Mouse (Mus musculus): ENCODE measurements around the gene Antxr1. TPM values are rescaled to one million over a fixed set of nuclear protein-coding genes. Genes with fewer than 3 reads are reported as not detected.

The Antxr1 gene
- polyA plus RNA-seq, 1 experiment from 2014 or later: 13.2 TPM

DNA sequence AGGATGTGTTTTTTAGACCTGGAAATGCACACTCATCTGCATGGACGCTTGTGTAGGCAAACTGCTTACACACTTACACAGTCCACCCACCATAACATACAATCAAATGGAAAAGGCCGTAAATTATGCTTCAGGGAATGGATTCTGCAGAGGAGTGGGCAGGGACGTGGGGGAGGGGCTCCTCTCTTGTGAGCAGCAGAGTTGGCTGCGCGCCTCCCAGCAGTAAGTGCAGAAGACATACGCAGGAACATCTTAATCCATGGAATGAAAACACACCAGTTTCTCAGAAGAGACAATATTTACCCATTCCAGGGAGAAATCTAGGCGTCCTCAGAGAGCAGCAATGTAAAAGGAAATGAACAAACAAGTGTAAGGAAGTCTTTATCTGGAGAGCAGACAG is 65.2 kb downstream of the Antxr1 start:
- Histone ChIP-seq H3K4me2 (ENCODE audit: low read depth, severe bottlenecking) (no peak overlapping the region), H3K9me3 (ENCODE audit: control insufficient read depth, low read length) (no peaks in the 10 kb centered on the region), H3K27me3 (ENCODE audit: control insufficient read depth, insufficient read depth, low read length) (no peaks in the 10 kb centered on the region), H3K9ac (ENCODE audit: low read length) (no peak overlapping the region), H3K4me3 (ENCODE audit: low read depth, low read length) (no peak overlapping the region), H3K27ac (replicated peaks; ENCODE audit: low read depth, low read length) (no peak overlapping the region), H3K4me1 (ENCODE audit: control insufficient read depth, insufficient read depth, low read length) (peaks cover 20% of the 10 kb centered on the region), H3K36me3 (ENCODE audit: control insufficient read depth, insufficient read depth, low read length) (peaks cover 5% of the 10 kb centered on the region; the same call in 1 of the 2 replicates)
- ATAC-seq (ENCODE audit: insufficient number of reproducible peaks, low FRiP score, low TSS enrichment, low read depth) (no peak), DNase-seq (ENCODE audit: low spot score) (peak; percentile 67)
- WGBS: 34% methylated on average over 7 of the region's 7 CpGs

DNA sequence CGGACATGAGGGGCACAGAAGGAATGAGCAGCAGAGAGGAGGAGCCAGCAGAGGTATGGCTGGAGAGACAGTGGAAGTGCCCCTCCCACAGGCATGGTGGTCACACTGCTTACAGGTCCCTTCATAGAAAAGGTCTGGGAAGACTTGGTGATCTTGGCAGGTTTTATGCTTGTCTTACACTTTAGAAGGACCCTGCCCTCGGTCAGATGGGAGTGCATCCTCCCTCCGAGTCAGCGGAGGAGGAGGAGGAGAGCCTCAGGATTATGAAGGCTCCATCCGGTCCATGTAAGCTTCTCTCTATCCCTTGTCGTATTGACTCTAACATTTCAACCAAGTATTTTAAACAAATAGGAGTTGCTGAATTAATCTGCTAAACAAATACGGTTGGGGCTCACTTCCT is 65.7 kb downstream of the Antxr1 start:
- 69% methylated on average over 7 of the region's 7 CpGs for WGBS
- DNase-seq (ENCODE audit: low spot score): no peak
- H3K27me3 ChIP-seq (ENCODE audit: control insufficient read depth, insufficient read depth, low read length): no peaks in the 10 kb centered on the region
- no peaks in the 10 kb centered on the region for H3K9me3 ChIP-seq (ENCODE audit: control insufficient read depth, low read length)
- no peak overlapping the region for H3K27ac ChIP-seq (replicated peaks; ENCODE audit: low read depth, low read length)
- no peak for ATAC-seq (ENCODE audit: insufficient number of reproducible peaks, low FRiP score, low TSS enrichment, low read depth)
- no peak overlapping the region for H3K4me2 ChIP-seq (ENCODE audit: low read depth, severe bottlenecking)
- H3K9ac ChIP-seq (ENCODE audit: low read length): no peak overlapping the region
- peaks cover 5% of the 10 kb centered on the region; the same call in 1 of the 2 replicates for H3K36me3 ChIP-seq (ENCODE audit: control insufficient read depth, insufficient read depth, low read length)
- H3K4me3 ChIP-seq (ENCODE audit: low read depth, low read length): no peak overlapping the region
- H3K4me1 ChIP-seq (ENCODE audit: control insufficient read depth, insufficient read depth, low read length): peaks cover 20% of the 10 kb centered on the region

GRCm38 (mm10) chr6:87262666-87263065 is 73.0 kb downstream of the Antxr1 start:
- DNase-seq (ENCODE audit: low spot score) (no peak), ATAC-seq (ENCODE audit: insufficient number of reproducible peaks, low FRiP score, low TSS enrichment, low read depth) (no peak)
- 39% methylated on average over 2 of the region's 2 CpGs for WGBS
- no peak overlapping the region for H3K4me2 ChIP-seq (ENCODE audit: low read depth, severe bottlenecking)
- H3K9me3 ChIP-seq (ENCODE audit: control insufficient read depth, low read length): no peaks in the 10 kb centered on the region
- no peak overlapping the region for H3K4me3 ChIP-seq (ENCODE audit: low read depth, low read length)
- peaks cover 2% of the 10 kb centered on the region; the same call in 1 of the 2 replicates for H3K36me3 ChIP-seq (ENCODE audit: control insufficient read depth, insufficient read depth, low read length)
- no peak overlapping the region for H3K27ac ChIP-seq (replicated peaks; ENCODE audit: low read depth, low read length)
- no peaks in the 10 kb centered on the region for H3K27me3 ChIP-seq (ENCODE audit: control insufficient read depth, insufficient read depth, low read length)
- no peak overlapping the region for H3K9ac ChIP-seq (ENCODE audit: low read length)
- no peaks in the 10 kb centered on the region for H3K4me1 ChIP-seq (ENCODE audit: control insufficient read depth, insufficient read depth, low read length)

- H3K4me2 ChIP-seq (ENCODE audit: low read depth, severe bottlenecking): no peak overlapping the region
- ATAC-seq (ENCODE audit: insufficient number of reproducible peaks, low FRiP score, low TSS enrichment, low read depth) (no peak), DNase-seq (ENCODE audit: low spot score) (no peak)
- H3K9me3 ChIP-seq (ENCODE audit: control insufficient read depth, low read length): no peaks in the 10 kb centered on the region
- 82% methylated on average over 5 of the region's 5 CpGs for WGBS
- no peak overlapping the region for H3K4me3 ChIP-seq (ENCODE audit: low read depth, low read length)
- no peaks in the 10 kb centered on the region; the same call in 1 of the 2 replicates for H3K36me3 ChIP-seq (ENCODE audit: control insufficient read depth, insufficient read depth, low read length)
- H3K27me3 ChIP-seq (ENCODE audit: control insufficient read depth, insufficient read depth, low read length): no peaks in the 10 kb centered on the region
- no peak overlapping the region for H3K27ac ChIP-seq (replicated peaks; ENCODE audit: low read depth, low read length)
- H3K9ac ChIP-seq (ENCODE audit: low read length): no peak overlapping the region
- no peaks in the 10 kb centered on the region for H3K4me1 ChIP-seq (ENCODE audit: control insufficient read depth, insufficient read depth, low read length)
These were observed 76.6 kb downstream of the Antxr1 start for GRCm38 (mm10) chr6:87258976-87259375.

GRCm38 (mm10) chr6:87257981-87258775 is 77.4 kb downstream of the Antxr1 start:
- no peak for DNase-seq (ENCODE audit: low spot score)

DNA sequence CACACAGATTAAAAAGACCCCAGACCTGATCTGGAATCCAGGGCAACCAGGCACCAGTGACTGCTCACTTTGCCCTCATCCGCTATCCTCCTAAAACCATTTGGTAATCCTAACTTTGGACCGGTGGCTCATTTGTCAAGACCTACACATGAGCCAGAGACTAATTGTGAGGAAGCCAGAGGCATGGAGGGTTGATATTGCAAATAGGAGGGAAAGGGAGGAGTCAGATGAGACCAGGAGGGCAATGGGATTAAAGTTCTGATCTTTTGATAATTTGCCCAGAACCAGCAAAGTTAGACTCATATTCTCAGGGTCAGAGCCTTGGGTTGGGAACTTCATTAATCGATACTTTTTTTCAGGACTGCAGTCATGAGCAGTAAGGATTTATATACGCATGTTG is 78.2 kb downstream of the Antxr1 start:
- H3K4me2 ChIP-seq (ENCODE audit: low read depth, severe bottlenecking): no peak overlapping the region
- H3K27ac ChIP-seq (replicated peaks; ENCODE audit: low read depth, low read length): no peak overlapping the region
- H3K9me3 ChIP-seq (ENCODE audit: control insufficient read depth, low read length): no peaks in the 10 kb centered on the region
- 95% methylated on average over 4 of the region's 4 CpGs for WGBS
- DNase-seq (ENCODE audit: low spot score) (no peak), ATAC-seq (ENCODE audit: insufficient number of reproducible peaks, low FRiP score, low TSS enrichment, low read depth) (no peak)
- no peak overlapping the region for H3K9ac ChIP-seq (ENCODE audit: low read length)
- no peak overlapping the region for H3K4me3 ChIP-seq (ENCODE audit: low read depth, low read length)
- no peaks in the 10 kb centered on the region for H3K27me3 ChIP-seq (ENCODE audit: control insufficient read depth, insufficient read depth, low read length)
- peaks cover 2% of the 10 kb centered on the region; the same call in 1 of the 2 replicates for H3K36me3 ChIP-seq (ENCODE audit: control insufficient read depth, insufficient read depth, low read length)
- H3K4me1 ChIP-seq (ENCODE audit: control insufficient read depth, insufficient read depth, low read length): no peaks in the 10 kb centered on the region

More at GRCm38 (mm10) chr6:87257981-87258775, 77.4 kb downstream of the Antxr1 start:
- Histone ChIP-seq H3K4me1 (ENCODE audit: control insufficient read depth, insufficient read depth, low read length) (no peaks in the 10 kb centered on the region), H3K36me3 (ENCODE audit: control insufficient read depth, insufficient read depth, low read length) (peaks cover 2% of the 10 kb centered on the region; the same call in 1 of the 2 replicates), H3K27ac (replicated peaks; ENCODE audit: low read depth, low read length) (no peak overlapping the region), H3K27me3 (ENCODE audit: control insufficient read depth, insufficient read depth, low read length) (no peaks in the 10 kb centered on the region), H3K4me2 (ENCODE audit: low read depth, severe bottlenecking) (no peak overlapping the region), H3K9me3 (ENCODE audit: control insufficient read depth, low read length) (no peaks in the 10 kb centered on the region), H3K9ac (ENCODE audit: low read length) (no peak overlapping the region), H3K4me3 (ENCODE audit: low read depth, low read length) (no peak overlapping the region)
- WGBS: 84% methylated on average over 7 of the region's 7 CpGs
- no peak for ATAC-seq (ENCODE audit: insufficient number of reproducible peaks, low FRiP score, low TSS enrichment, low read depth)

DNA sequence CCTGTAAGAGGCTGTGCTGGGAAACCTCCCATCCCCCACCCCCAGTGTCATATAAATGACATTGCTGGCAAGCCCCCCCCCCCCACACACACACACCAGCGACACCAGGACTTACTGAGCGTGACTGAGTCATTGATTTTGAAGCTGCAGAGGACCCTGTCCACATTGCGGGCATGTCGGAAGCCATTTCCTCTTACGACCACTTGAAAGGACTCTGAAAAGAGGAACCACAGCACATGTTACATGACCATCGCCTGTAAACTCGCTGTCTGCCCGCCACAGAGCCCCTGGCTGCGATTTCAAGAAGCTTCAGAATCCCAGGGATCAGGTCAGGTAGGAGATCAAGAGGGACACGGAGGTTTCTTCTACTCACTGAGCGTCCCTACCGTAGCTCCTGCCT is 80.0 kb downstream of the Antxr1 start:
- no peak for ATAC-seq (ENCODE audit: insufficient number of reproducible peaks, low FRiP score, low TSS enrichment, low read depth)
- no peaks in the 10 kb centered on the region for H3K27me3 ChIP-seq (ENCODE audit: control insufficient read depth, insufficient read depth, low read length)
- 75% methylated on average over 12 of the region's 12 CpGs for WGBS
- no peaks in the 10 kb centered on the region for H3K4me1 ChIP-seq (ENCODE audit: control insufficient read depth, insufficient read depth, low read length)
- peaks cover 2% of the 10 kb centered on the region; the same call in 1 of the 2 replicates for H3K36me3 ChIP-seq (ENCODE audit: control insufficient read depth, insufficient read depth, low read length)
- no peak overlapping the region for H3K4me3 ChIP-seq (ENCODE audit: low read depth, low read length)
- H3K9ac ChIP-seq (ENCODE audit: low read length): no peak overlapping the region
- H3K9me3 ChIP-seq (ENCODE audit: control insufficient read depth, low read length): no peaks in the 10 kb centered on the region
- no peak overlapping the region for H3K27ac ChIP-seq (replicated peaks; ENCODE audit: low read depth, low read length)
- no peak for DNase-seq (ENCODE audit: low spot score)
- no peak overlapping the region for H3K4me2 ChIP-seq (ENCODE audit: low read depth, severe bottlenecking)

- 40% methylated on average over 7 of the region's 7 CpGs for WGBS
- H3K9ac ChIP-seq (ENCODE audit: low read length): no peak overlapping the region
- DNase-seq (ENCODE audit: low spot score) (no peak), ATAC-seq (ENCODE audit: insufficient number of reproducible peaks, low FRiP score, low TSS enrichment, low read depth) (no peak)
- peaks cover 2% of the 10 kb centered on the region; the same call in 1 of the 2 replicates for H3K36me3 ChIP-seq (ENCODE audit: control insufficient read depth, insufficient read depth, low read length)
- H3K4me2 ChIP-seq (ENCODE audit: low read depth, severe bottlenecking): no peak overlapping the region
- H3K4me1 ChIP-seq (ENCODE audit: control insufficient read depth, insufficient read depth, low read length): no peaks in the 10 kb centered on the region
- H3K9me3 ChIP-seq (ENCODE audit: control insufficient read depth, low read length): no peaks in the 10 kb centered on the region
- no peak overlapping the region for H3K27ac ChIP-seq (replicated peaks; ENCODE audit: low read depth, low read length)
- H3K4me3 ChIP-seq (ENCODE audit: low read depth, low read length): no peak overlapping the region
- H3K27me3 ChIP-seq (ENCODE audit: control insufficient read depth, insufficient read depth, low read length): no peaks in the 10 kb centered on the region
These were observed 80.9 kb downstream of the Antxr1 start for GRCm38 (mm10) chr6:87254756-87255155.
